Mouse (Mus musculus) spleen, adult 12 weeks (tissue): ENCODE results near the gene Cdk5.

ENCODE experiments used
- DNase-seq: peaks from one replicate; pipeline ENCODE4 v3.0.0; 2022; ENCODE audit warnings: low spot score

Cdk5 gene

DNA sequence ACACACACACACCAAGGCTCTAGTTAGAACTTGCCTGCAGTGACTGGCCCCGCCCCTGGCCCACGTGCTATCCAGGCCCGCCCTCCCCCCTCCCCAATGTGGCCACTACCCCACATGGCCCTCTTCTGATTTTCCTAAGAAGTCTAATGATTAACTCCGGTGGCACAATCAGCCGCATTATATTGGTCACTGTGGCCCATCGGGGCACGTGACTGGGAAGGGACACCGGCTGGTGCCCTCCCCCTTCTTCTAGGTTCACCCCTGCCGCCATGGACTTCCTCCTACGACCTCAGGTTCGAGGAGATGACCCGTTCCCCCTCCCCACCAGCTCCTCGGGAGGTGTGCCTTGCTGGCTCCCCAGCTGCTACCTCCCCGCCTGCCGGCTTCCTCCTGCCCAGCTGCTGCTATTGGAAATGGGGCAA lies 4.7 kb upstream of the Cdk5 start:
- DNase-seq, result no peak

DNA sequence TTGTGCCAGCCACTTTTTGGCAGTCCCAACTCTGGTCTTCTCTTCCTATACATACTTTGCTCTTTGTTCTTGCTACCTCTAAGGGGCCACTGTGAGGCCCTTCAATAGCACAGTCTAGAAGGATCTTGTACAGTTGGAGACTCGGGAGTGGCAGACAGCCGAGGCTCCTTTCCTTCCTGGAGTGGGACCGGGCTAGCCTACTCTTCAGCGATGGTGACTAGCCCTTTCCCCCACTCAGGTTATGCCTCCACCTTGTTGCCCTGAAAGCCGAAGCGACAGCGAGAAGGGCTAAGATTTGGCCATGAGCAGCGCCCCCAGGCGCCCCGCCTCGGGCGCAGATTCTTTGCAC lies 3.9 kb upstream of the Cdk5 start:
- no peak for DNase-seq

GRCm38 (mm10) chr5:24426556-24427284 lies 3.4 kb upstream of the Cdk5 start:
- no peak for DNase-seq

GRCm38 (mm10) chr5:24426037-24426432 lies 2.7 kb upstream of the Cdk5 start:
- no peak for DNase-seq

GRCm38 (mm10) chr5:24425421-24426036 lies 2.2 kb upstream of the Cdk5 start:
- no peak for DNase-seq

- DNase-seq, result peak; percentile 78
Observed at GRCm38 (mm10) chr5:24424861-24425411, 1.6 kb upstream of the Cdk5 start.

GRCm38 (mm10) chr5:24424004-24424781 lies 863 bp upstream of the Cdk5 start:
- no peak for DNase-seq

- no peak for DNase-seq
Observed at GRCm38 (mm10) chr5:24420381-24420780, 2.9 kb downstream of the Cdk5 start.

DNA sequence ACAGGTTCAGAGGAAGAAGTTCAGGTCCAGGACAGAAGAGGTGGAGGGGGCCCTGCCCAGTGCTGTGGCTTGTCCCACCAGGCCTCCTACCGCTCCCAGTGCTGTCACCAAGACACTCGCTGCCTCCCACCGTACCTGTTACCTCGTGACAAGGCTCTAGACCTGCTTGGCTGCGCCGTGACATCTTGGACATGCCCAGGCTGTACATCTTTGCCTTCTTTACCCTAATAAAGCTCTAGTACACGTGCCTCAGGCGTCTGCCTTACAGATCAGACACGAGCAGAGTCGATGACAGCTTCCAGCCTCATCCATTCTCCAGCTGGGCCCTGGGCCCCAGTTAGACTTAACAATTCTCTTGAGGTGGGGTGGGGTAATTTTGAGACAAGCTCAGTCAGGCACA lies 5.7 kb downstream of the Cdk5 start:
- DNase-seq, result no peak

- peak; percentile 49 for DNase-seq
Observed at GRCm38 (mm10) chr5:24416222-24416736, 7.1 kb downstream of the Cdk5 start.

GRCm38 (mm10) chr5:24413938-24414337 lies 9.4 kb downstream of the Cdk5 start:
- DNase-seq, result no peak

DNA sequence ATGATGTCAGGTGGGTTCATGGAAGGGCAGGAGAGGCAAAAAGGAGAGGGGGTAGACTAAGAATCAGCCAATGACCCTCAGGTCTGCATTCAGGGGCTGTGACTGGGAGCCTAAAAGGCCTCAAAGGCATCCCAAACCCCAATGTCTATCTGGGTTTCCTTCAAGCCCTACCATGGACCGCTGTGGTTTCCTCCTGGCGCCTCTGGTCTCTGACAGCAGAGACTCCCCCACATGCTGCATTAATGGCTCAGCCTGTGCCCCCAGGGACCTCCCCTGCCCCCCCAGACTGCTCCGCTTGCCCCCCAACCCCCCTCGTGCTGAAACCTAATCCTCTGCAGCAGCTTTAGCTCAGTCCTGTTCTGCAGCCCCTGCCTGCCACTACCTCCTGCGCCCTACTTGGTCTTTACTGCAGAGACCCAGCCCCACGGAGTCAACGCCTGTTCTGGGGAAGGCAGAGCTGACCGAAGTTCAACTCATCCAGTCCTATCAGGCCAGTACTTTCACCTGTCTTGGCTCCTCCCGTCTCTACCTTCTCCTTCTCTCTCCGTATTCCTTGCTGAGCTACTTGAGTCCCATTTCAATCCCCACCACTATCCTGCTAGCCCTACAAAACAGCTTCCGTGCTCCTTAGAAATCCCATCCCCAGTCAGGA lies 10.2 kb downstream of the Cdk5 start, which contains the start of gene Asic3:
Gene Asic3, plus strand, starts transcription at position 351 of the 652 bp plus-strand sequence.
- DNase-seq, result no peak

DNA sequence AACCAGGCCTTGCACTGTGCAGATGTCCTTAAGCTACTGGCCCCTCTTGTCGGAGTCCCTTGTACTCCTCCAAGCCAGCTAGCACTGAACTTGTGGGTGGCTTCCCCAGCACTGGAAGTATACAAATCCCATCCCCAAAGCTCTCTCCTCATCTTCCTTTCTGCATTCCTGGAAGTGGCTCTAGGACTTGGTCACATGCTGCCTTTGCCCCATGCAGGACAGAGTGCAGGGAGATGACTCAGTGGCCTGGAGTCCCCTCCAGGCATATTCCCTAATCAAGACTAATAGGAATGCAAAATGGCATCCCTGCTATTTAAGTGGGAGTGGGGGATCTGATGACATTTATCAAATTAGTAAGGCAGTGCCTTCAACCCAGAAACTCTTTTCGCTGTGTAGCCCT lies 11.3 kb downstream of the Cdk5 start:
- DNase-seq, result no peak

GRCm38 (mm10) chr5:24409466-24409865 lies 13.9 kb downstream of the Cdk5 start:
- DNase-seq, result no peak

GRCm38 (mm10) chr5:24408651-24409050 lies 14.7 kb downstream of the Cdk5 start:
- DNase-seq, result no peak

GRCm38 (mm10) chr5:24405389-24405876 lies 17.9 kb downstream of the Cdk5 start:
- no peak for DNase-seq

DNA sequence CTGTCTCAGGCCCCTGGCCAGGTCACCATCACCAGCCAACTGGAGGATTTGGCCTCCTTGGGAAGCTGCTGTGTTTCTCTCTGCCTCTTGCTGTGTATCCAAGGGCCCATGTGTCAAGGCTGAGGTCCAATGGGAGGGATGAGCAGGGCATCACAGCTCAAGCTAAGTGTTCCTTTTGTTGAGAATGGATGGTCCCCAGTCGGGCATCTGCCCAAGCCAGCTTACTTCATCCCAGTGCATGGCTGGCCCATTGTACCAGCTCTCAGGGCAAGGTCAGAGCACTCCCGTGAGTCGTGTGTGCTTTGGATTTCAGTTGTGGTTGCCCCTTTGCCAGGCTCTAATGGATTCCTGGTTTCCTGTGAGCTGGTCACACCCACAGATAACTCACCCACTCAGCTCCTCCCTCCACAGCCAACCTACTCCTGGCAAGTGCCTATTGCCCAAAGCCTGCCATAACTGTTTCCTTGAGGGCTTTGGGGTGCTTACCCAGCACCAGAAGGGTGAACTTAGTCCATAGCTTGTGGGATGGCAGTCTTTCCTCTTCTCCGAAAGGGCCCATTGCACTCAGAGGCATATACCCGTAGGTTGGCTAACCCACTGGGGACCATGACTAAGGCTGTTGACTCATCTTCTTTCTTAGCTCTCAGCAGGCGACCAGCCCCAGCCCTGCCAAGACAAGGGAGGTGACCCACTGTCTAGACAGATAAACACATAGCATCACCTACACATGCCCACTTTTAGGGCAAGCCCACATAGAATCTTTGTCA lies 18.6 kb downstream of the Cdk5 start:
- DNase-seq, result no peak

DNA sequence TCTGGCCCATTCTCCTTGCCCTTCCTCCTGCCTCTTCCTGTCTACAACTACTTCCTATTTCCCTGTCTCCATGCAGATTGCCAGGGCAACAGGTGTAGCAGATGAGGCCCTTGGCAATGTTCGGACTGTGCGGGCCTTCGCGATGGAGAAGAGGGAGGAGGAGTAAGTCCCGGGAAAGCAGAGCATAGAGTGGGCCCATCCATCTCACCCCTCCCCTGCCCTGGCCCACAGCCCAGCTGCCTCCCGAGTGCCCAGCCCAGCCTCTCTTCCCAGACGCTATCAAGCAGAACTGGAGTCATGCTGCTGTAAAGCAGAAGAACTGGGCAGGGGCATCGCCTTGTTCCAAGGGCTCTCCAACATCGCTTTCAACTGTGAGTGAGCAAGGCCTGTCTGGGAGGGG lies 21.4 kb downstream of the Cdk5 start:
- no peak for DNase-seq

DNA sequence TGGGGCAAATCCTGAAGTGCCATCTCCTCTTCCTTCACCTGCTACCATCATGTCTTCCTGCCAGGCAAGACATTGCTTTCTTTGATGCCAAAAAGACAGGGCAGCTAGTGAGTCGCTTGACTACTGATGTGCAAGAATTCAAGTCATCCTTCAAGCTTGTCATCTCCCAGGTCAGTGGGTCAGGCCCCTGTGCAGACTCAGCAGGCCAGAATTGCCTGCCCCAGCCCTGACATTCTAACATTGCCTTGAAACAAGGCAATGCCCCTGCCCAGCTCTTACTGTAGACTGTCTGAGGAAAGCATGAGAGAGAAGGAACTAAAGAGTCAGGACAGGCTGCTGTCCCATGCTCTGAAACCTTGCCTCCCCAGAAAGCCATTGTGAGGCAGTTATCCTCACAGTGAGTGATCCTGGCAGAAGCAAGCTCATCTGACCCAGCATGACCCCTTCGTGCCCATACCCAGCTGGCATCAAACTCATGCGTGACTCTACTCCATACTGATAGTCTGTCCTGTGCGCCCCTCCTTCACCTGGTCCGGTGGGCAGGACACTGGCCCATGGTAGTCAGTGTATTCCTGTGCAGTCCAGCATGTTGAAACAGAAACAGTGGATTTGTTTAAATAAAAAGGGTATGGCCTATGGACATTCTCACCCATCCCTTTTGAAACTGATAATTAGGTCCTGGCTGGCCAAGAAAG lies 22.3 kb downstream of the Cdk5 start:
- no peak for DNase-seq

DNA sequence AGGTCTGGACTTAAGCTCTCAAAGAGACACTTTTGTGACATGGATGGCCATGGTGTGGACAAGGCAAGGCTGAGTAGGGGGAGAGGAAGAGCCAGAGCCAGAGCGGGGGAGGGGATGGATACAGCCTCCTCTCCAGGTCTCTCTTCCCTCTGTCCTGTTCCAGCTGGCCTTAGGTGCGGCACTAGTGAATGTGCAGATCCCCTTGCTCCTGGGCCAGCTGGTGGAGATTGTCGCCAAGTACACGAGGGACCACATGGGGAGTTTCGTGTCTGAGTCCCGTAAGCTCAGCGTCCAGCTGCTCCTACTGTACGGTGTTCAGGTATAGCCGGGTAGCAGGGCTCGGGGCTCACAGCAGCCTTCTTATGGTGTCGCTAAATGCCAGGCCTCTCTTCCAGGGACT lies 23.0 kb downstream of the Cdk5 start:
- no peak for DNase-seq
